Mouse (Mus musculus) urinary bladder, adult 2 months (tissue): ENCODE results near the gene Acsf2. TPM values are rescaled to one million over a fixed set of nuclear protein-coding genes. Genes with fewer than 3 reads are reported as not detected.
"Not testable (repeated sequence)": the region's sequence is repeated elsewhere in the genome, so short reads cannot be mapped to it uniquely, and the experiment has no call there.

Source experiments
- DNase-seq: peaks from one replicate; pipeline ENCODE4 v3.0.0; 2022; ENCODE audit warnings: low spot score
- polyA plus RNA-seq: library from polyadenylated mRNA; depleted of rRNA; stranded (reverse); fragments of >200 nt; gene quantifications from 2 replicates; pipeline ENCODE4 v1.2.3, GENCODE M21; 2012; rRNA removed

The Acsf2 gene
- 29.6 and 31.8 TPM in 2 replicates for polyA plus RNA-seq

GRCm38 (mm10) chr11:94601321-94602281, at the start of gene Acsf2:
Gene Acsf2 (minus strand): TSS chr11:94601871.
- peak; percentile 64 for DNase-seq

- DNase-seq = not testable (repeated sequence)
These were observed 49.6 kb upstream of the Acsf2 start for GRCm38 (mm10) chr11:94651241-94651640.

- no peak for DNase-seq
These were observed 44.8 kb upstream of the Acsf2 start for GRCm38 (mm10) chr11:94646457-94646856.

GRCm38 (mm10) chr11:94644461-94645219, 43.0 kb upstream of the Acsf2 start:
- no peak for DNase-seq

GRCm38 (mm10) chr11:94634431-94634830, 32.8 kb upstream of the Acsf2 start:
- no peak for DNase-seq

- DNase-seq = no peak
These were observed 31.3 kb upstream of the Acsf2 start for GRCm38 (mm10) chr11:94632988-94633387.

GRCm38 (mm10) chr11:94631969-94632368, 30.3 kb upstream of the Acsf2 start:
- DNase-seq = no peak

- peak; percentile 41 for DNase-seq
These were observed 28.7 kb upstream of the Acsf2 start for GRCm38 (mm10) chr11:94630199-94631011.

- no peak for DNase-seq
These were observed 28.2 kb upstream of the Acsf2 start for GRCm38 (mm10) chr11:94629884-94630198.

GRCm38 (mm10) chr11:94629199-94629883, 27.7 kb upstream of the Acsf2 start, which contains the start of gene Lrrc59:
Gene Lrrc59 (plus strand): TSS chr11:94629767.
- peak; percentile 96 for DNase-seq

GRCm38 (mm10) chr11:94622162-94622561, 20.5 kb upstream of the Acsf2 start:
- DNase-seq = no peak

GRCm38 (mm10) chr11:94621458-94621852, 19.8 kb upstream of the Acsf2 start:
- DNase-seq = no peak

- DNase-seq = no peak
These were observed 19.2 kb upstream of the Acsf2 start for GRCm38 (mm10) chr11:94620766-94621457.

GRCm38 (mm10) chr11:94617646-94618045, 16.0 kb upstream of the Acsf2 start:
- no peak for DNase-seq

GRCm38 (mm10) chr11:94615494-94615893, 13.8 kb upstream of the Acsf2 start:
- DNase-seq = no peak

GRCm38 (mm10) chr11:94614603-94615002, 12.9 kb upstream of the Acsf2 start:
- DNase-seq = no peak

- no peak for DNase-seq
These were observed 9.4 kb upstream of the Acsf2 start for GRCm38 (mm10) chr11:94610744-94611740.

GRCm38 (mm10) chr11:94602356-94602955, 785 bp upstream of the Acsf2 start:
- no peak for DNase-seq

- DNase-seq = no peak
These were observed 1.2 kb downstream of the Acsf2 start for GRCm38 (mm10) chr11:94600447-94600846.
